Mouse (Mus musculus): ENCODE measurements around the gene Adgra1.

Adgra1 gene

DNA sequence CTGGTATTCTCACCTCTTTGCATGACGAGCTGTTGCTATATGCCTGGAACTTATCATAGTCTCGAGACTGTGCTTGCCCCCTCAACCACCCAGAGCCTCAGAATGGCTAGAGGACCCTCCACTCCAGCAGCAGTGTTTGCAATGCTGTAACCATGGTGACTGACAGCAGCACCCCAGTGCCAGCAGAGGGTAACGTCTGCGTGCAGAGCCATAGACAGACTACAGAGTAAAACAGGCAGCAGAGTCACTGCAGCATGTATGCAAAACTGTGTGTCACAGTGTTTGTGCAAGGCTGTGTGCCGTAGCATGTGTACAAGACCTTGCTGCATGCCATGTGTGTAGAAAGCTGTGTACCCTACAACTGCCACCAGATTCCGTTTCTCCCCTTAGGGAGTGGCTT lies 75.5 kb downstream of the Adgra1 start:
- no peak for DNase-seq

GRCm38 (mm10) chr7:139910204-139910835 lies 76.3 kb downstream of the Adgra1 start:
- DNase-seq = no peak

GRCm38 (mm10) chr7:139914141-139915047 lies 80.4 kb downstream of the Adgra1 start:
- DNase-seq = no peak

- DNase-seq = no peak
Observed at GRCm38 (mm10) chr7:139915646-139916257, 81.8 kb downstream of the Adgra1 start.

DNA sequence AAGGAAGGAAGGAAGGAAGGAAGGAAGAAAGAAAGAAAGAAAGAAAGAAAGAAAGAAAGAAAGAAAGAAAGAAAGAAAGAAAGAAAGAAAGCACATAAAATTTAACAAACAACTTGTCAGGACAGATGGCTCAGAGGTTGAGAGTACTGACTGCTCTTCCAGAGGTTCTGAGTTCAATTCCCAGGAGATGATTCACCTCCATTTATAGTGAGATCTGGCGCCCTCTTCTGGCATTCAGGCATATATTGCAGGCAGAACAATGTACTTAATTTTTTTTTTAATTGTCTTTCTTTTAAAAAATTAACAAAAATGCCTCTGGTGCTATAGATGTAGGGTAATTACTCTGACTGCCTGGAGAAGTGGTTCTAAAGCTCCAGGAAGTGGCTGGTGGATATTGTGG lies 82.4 kb downstream of the Adgra1 start:
- no peak for DNase-seq

- no peak for DNase-seq
Observed at GRCm38 (mm10) chr7:139918262-139918661, 84.3 kb downstream of the Adgra1 start.
